In genomic region chr16:62858018-62858417, GRCm38 (mm10) we compare ENCODE assay signal across 13 mouse cellular contexts. TPM values are rescaled to one million over a fixed set of nuclear protein-coding genes. Genes with fewer than 3 reads are reported as not detected.
DNase-seq lines count a peak whose midpoint lies in the region; ATAC-seq and TF ChIP-seq lines count a peak whose summit lies in the region.
"Had no signal": no experiment of that assay in that cellular context is flagged by ENCODE, and none has a peak within 500 bp of the region (broad histone marks: within the 10 kb centered on the region; RNA-seq: fewer than 3 reads in every experiment).

No protein-coding gene starts in this region.

- peaks cover 3% of the 10 kb centered on the region; the same call in 1 of the 2 replicates for H3K79me2 ChIP-seq in heart, adult 2 months (replicated peaks; ENCODE audit: control insufficient read depth, insufficient read depth, low read length)

- H3K4me2 ChIP-seq in midbrain, postnatal 0 days (ENCODE audit: low read depth, low read length, poor library complexity, severe bottlenecking): no peak overlapping the region
- no peak overlapping the region for H3K4me2 ChIP-seq in midbrain, embryonic 16.5 days (ENCODE audit: low read length)
- H3K4me2 ChIP-seq: lung, embryonic 15.5 days had no signal

- H3K4me3 ChIP-seq in heart, adult 2 months: no peak overlapping the region
- no peak overlapping the region for H3K4me3 ChIP-seq in midbrain, postnatal 0 days (ENCODE audit: low read depth, low read length)
- H3K4me3 ChIP-seq in midbrain, embryonic 16.5 days (ENCODE audit: low read depth, low read length): no peak overlapping the region
- no peak overlapping the region for H3K4me3 ChIP-seq in cerebellum, adult 2 months (replicated peaks; ENCODE audit: insufficient read depth, low read depth, low read length)
- H3K4me3 ChIP-seq: lung, embryonic 15.5 days had no signal

- TF ChIP-seq POLR2A in heart, adult 2 months (IDR thresholded peaks at IDR 0.05; ENCODE audit: insufficient read depth, low read depth, low read length): no peak
- no peak for TF ChIP-seq POLR2A in cerebellum, adult 2 months (IDR thresholded peaks at IDR 0.05; ENCODE audit: borderline replicate concordance, insufficient read depth, low read length)

- TF ChIP-seq EP300 in heart, adult 2 months (IDR thresholded peaks at IDR 0.05; ENCODE audit: insufficient read depth, low read depth, low read length): no peak

- intact Hi-C loops in heart, adult 2 months (cut with DNase I): no loop called here

- no peak for DNase-seq in heart, adult 2 months
- no peak for DNase-seq in heart, adult 8-10 months (ENCODE audit: low spot score)
- no peak for DNase-seq in midbrain, postnatal 0 days (ENCODE audit: low spot score)
- DNase-seq in kidney, postnatal 10 days: peak; percentile 29
- DNase-seq in urinary bladder, postnatal 36 days (ENCODE audit: low spot score in 2 of 2): no peak
- no peak for DNase-seq in cerebellum, adult 9-10 months
- no peak for DNase-seq in cerebellum, adult 2 months
- DNase-seq: cerebellum, adult 11-12 months; heart, adult 11 months had no signal

- H3K4me1 ChIP-seq in heart, adult 2 months (ENCODE audit: control insufficient read depth, insufficient read depth, low read length): peaks cover 3% of the 10 kb centered on the region
- H3K4me1 ChIP-seq in midbrain, postnatal 0 days (ENCODE audit: insufficient read depth, low read length): no peaks in the 10 kb centered on the region
- H3K4me1 ChIP-seq in midbrain, embryonic 16.5 days (ENCODE audit: control insufficient read depth, insufficient read depth, low read length): 0 out of 2 replicates have a peak, but pooled peaks cover 6% of the 10 kb centered on the region
- H3K4me1 ChIP-seq in cerebellum, adult 2 months (ENCODE audit: control insufficient read depth, insufficient read depth, low read length): no peaks in the 10 kb centered on the region

- peak; percentile 74 for TF ChIP-seq CTCF in heart, adult 2 months (IDR thresholded peaks at IDR 0.05)
- peak; percentile 53 for TF ChIP-seq CTCF in midbrain, postnatal 0 days (IDR thresholded peaks at IDR 0.05)
- TF ChIP-seq CTCF in cerebellum, adult 2 months (IDR thresholded peaks at IDR 0.05; ENCODE audit: borderline replicate concordance, insufficient read depth, low read depth, low read length): no peak

- no peaks in the 10 kb centered on the region for H3K27me3 ChIP-seq in heart, adult 2 months (ENCODE audit: control insufficient read depth, insufficient read depth, low read length)
- H3K27me3 ChIP-seq in midbrain, postnatal 0 days (ENCODE audit: insufficient read depth, low read length): no peaks in the 10 kb centered on the region
- H3K27me3 ChIP-seq in midbrain, embryonic 16.5 days (ENCODE audit: control insufficient read depth, insufficient read depth, low read depth, low read length): no peaks in the 10 kb centered on the region
- no peaks in the 10 kb centered on the region for H3K27me3 ChIP-seq in cerebellum, adult 2 months (ENCODE audit: control insufficient read depth, insufficient read depth, low read length)
- H3K27me3 ChIP-seq: lung, embryonic 15.5 days had no signal

- no peaks in the 10 kb centered on the region for H3K9me3 ChIP-seq in midbrain, postnatal 0 days (ENCODE audit: low read length)
- H3K9me3 ChIP-seq in midbrain, embryonic 16.5 days (replicated peaks; ENCODE audit: control insufficient read depth, low read length, poor library complexity, severe bottlenecking): no peaks in the 10 kb centered on the region
- H3K9me3 ChIP-seq: lung, embryonic 15.5 days had no signal

- no peak for ATAC-seq in midbrain, postnatal 0 days (ENCODE audit: low FRiP score)
- no peak for ATAC-seq in midbrain, embryonic 16.5 days

- H3K27ac ChIP-seq in heart, adult 2 months: no peak overlapping the region
- no peak overlapping the region for H3K27ac ChIP-seq in midbrain, postnatal 0 days (ENCODE audit: low read depth, low read length)
- no peak overlapping the region for H3K27ac ChIP-seq in midbrain, embryonic 16.5 days (ENCODE audit: low read length)
- no peak overlapping the region for H3K27ac ChIP-seq in cerebellum, adult 2 months (ENCODE audit: insufficient read depth, low read length)
- H3K27ac ChIP-seq: lung, embryonic 15.5 days had no signal

- H3K36me3 ChIP-seq in heart, adult 2 months (ENCODE audit: control insufficient read depth, insufficient read depth, low read length): peaks cover 7% of the 10 kb centered on the region
- H3K36me3 ChIP-seq in midbrain, postnatal 0 days (ENCODE audit: insufficient read depth, low read length): no peaks in the 10 kb centered on the region
- H3K36me3 ChIP-seq in midbrain, embryonic 16.5 days (ENCODE audit: control insufficient read depth, insufficient read depth, low read length): no peaks in the 10 kb centered on the region
- H3K36me3 ChIP-seq: lung, embryonic 15.5 days had no signal

- 92% methylated on average over 1 of the region's 1 CpGs for WGBS in heart, adult 2 months
- WGBS in midbrain, postnatal 0 days: 90% methylated on average over 1 of the region's 1 CpGs
- 97% methylated on average over 1 of the region's 1 CpGs for WGBS in midbrain, embryonic 16.5 days
- WGBS in cerebellum, adult 2 months: 98% methylated on average over 1 of the region's 1 CpGs

- no peak overlapping the region for H3K9ac ChIP-seq in heart, adult 2 months (ENCODE audit: low read depth, low read length)
- no peak overlapping the region for H3K9ac ChIP-seq in midbrain, postnatal 0 days (replicated peaks; ENCODE audit: low read length, poor library complexity, severe bottlenecking)
- H3K9ac ChIP-seq in midbrain, embryonic 16.5 days (ENCODE audit: low read depth, low read length): no peak overlapping the region
- H3K9ac ChIP-seq: lung, embryonic 15.5 days had no signal

RNA-seq across cellular contexts. Expression of gene Pros1, which starts 3.9 kb away (rescaled TPM):
- total RNA-seq in heart, adult 2 months (2021): 10 to 100 TPM; 15.5 to 17.0 TPM
- 5.9 and 10.2 TPM in 2 replicates for polyA plus RNA-seq in heart, adult 2 months (2012; rRNA removed)
- 10 to 100 TPM; 14.0 to 19.0 (median 15.3) TPM for total RNA-seq in heart, adult 8-10 months (2022)
- 7.2 and 9.0 TPM in 2 replicates for total RNA-seq in midbrain, postnatal 0 days (2014; rRNA removed)
- polyA plus RNA-seq in midbrain, postnatal 0 days (2015; fragmentation: Nextera tagmentation; extraction: Ambion mirVana): 9.4 and 9.8 TPM in 2 replicates
- 8.5 and 9.8 TPM in 2 replicates for polyA plus RNA-seq in midbrain, embryonic 16.5 days (2015; fragmentation: Nextera tagmentation; extraction: Ambion mirVana)
- 5.7 and 6.5 TPM in 2 replicates for polyA plus RNA-seq in cerebellum, adult 2 months (2012; rRNA removed)

RNA-seq across cellular contexts. Expression of gene Arl13b, which starts 11.2 kb away (rescaled TPM):
- total RNA-seq in heart, adult 2 months (2021): 1 to 10 TPM; 7.5 to 8.1 TPM
- polyA plus RNA-seq in heart, adult 2 months (2012; rRNA removed): 1.4 and 5.5 TPM in 2 replicates
- 1 to 10 TPM; 5.0 to 7.9 (median 6.5) TPM for total RNA-seq in heart, adult 8-10 months (2022)
- total RNA-seq in midbrain, postnatal 0 days (2014; rRNA removed): 11.3 and 13.6 TPM in 2 replicates
- polyA plus RNA-seq in midbrain, postnatal 0 days (2015; fragmentation: Nextera tagmentation; extraction: Ambion mirVana): 10.0 and 11.5 TPM in 2 replicates
- 13.7 and 14.5 TPM in 2 replicates for polyA plus RNA-seq in midbrain, embryonic 16.5 days (2015; fragmentation: Nextera tagmentation; extraction: Ambion mirVana)
- polyA plus RNA-seq in cerebellum, adult 2 months (2012; rRNA removed): 7.0 and 10.7 TPM in 2 replicates

RNA-seq across cellular contexts. Expression of gene Stx19, which starts 43.5 kb away (rescaled TPM):
- not detected for total RNA-seq in heart, adult 2 months (2021)
- polyA plus RNA-seq in heart, adult 2 months (2012; rRNA removed): 0.06 TPM in 1 of 2 replicates, not detected in the other
- not detected for total RNA-seq in heart, adult 8-10 months (2022)
- total RNA-seq in midbrain, postnatal 0 days (2014; rRNA removed): not detected in 2 replicates
- polyA plus RNA-seq in midbrain, postnatal 0 days (2015; fragmentation: Nextera tagmentation; extraction: Ambion mirVana): 0.13 and 0.14 TPM in 2 replicates
- polyA plus RNA-seq in midbrain, embryonic 16.5 days (2015; fragmentation: Nextera tagmentation; extraction: Ambion mirVana): 0.33 and 0.58 TPM in 2 replicates
- polyA plus RNA-seq in cerebellum, adult 2 months (2012; rRNA removed): not detected in 2 replicates
- total RNA-seq: layer of hippocampus, adult 18-20 months; MEL had no signal
